Mouse (Mus musculus) lung, postnatal 0 days (tissue): ENCODE measurements around the gene Tmem88b. TPM values are rescaled to one million over a fixed set of nuclear protein-coding genes. Genes with fewer than 3 reads are reported as not detected.

Experiments
- ATAC-seq: fragments of 200-750 bp; cut with Nextera tagmentation; 2 replicates; pipeline ENCODE4 v1.8.0; 2017; ENCODE audit warnings: moderate library complexity
- DNase-seq: peaks from one replicate; pipeline ENCODE4 v3.0.0-alpha.2; 2016; ENCODE audit warnings: low spot score
- H3K27ac ChIP-seq: fragments of 300-500 bp; sonication (generic); 2 replicates; pipeline ENCODE4 v1.5.1; 2014; ENCODE audit warnings: antibody characterized with exemption, mild to moderate bottlenecking, low read length, mixed read lengths
- H3K27me3 ChIP-seq: fragments of 300-500 bp; sonication (generic); replicated peaks from 2 replicates; pipeline ENCODE4 v1.6.1; 2014; ENCODE audit warnings: low read length, mixed read lengths; ENCODE audit not compliant: insufficient read depth
- H3K36me3 ChIP-seq: fragments of 300-500 bp; sonication (generic); 2 replicates; pipeline ENCODE4 v1.6.1; 2014; ENCODE audit warnings: low read length, mixed read lengths; ENCODE audit not compliant: insufficient read depth
- H3K4me1 ChIP-seq: fragments of 300-500 bp; sonication (generic); 2 replicates; pipeline ENCODE4 v1.6.1; 2014; ENCODE audit warnings: antibody characterized with exemption, low read depth, low read length, mixed read lengths; ENCODE audit not compliant: insufficient read depth
- H3K4me2 ChIP-seq: fragments of 300-500 bp; sonication (generic); replicated peaks from 2 replicates; pipeline ENCODE4 v1.6.1; 2014; ENCODE audit warnings: low read depth, mild to moderate bottlenecking, low read length, moderate library complexity, mixed read lengths
- H3K4me3 ChIP-seq: fragments of 300-500 bp; sonication (generic); 2 replicates; pipeline ENCODE4 v1.5.1; 2014; ENCODE audit warnings: low read depth, low read length
- H3K9ac ChIP-seq: fragments of 300-500 bp; sonication (generic); replicated peaks from 2 replicates; pipeline ENCODE4 v1.6.1; 2014; ENCODE audit warnings: low read depth, mild to moderate bottlenecking
- H3K9me3 ChIP-seq: fragments of 300-500 bp; sonication (generic); 2 replicates; pipeline ENCODE4 v1.6.1; 2016; ENCODE audit warnings: low read length, mixed read lengths
- CTCF ChIP-seq: IDR thresholded peaks from 2 replicates; pipeline ENCODE4 v1.5.1; 2016; ENCODE audit warnings: antibody characterized with exemption, mild to moderate bottlenecking
- EP300 ChIP-seq: IDR thresholded peaks from 2 replicates; pipeline ENCODE4 v1.6.1; 2016; ENCODE audit warnings: antibody characterized with exemption, mild to moderate bottlenecking, control low read depth
- WGBS: fragments of 180-500 bp; shearing (Covaris S2); extraction: QIAGEN DNeasy Blood & Tissue Kit; methylation state at CpG from one replicate; pipeline ENCODE4 v1.1.7; 2014; 5-methylcytosine and 5-hydroxymethylcytosine counted together
- polyA plus RNA-seq: library from polyadenylated mRNA; unstranded; fragments of >200 nt; fragmentation: Nextera tagmentation; extraction: Ambion mirVana; gene quantifications from 2 replicates; pipeline ENCODE4 v1.2.1, GENCODE M21; 2015

Tmem88b gene
- polyA plus RNA-seq, 1 experiment from 2014 or later: 0.13 TPM

- no peak for TF ChIP-seq EP300
- no peak for TF ChIP-seq CTCF
- Histone ChIP-seq H3K27ac (peak overlapping the region; percentile 27; the same call in 1 of the 2 replicates), H3K4me3 (peak overlapping the region; percentile 67), H3K36me3 (no peaks in the 10 kb centered on the region), H3K4me1 (peaks cover 10% of the 10 kb centered on the region), H3K9me3 (no peaks in the 10 kb centered on the region), H3K9ac (peak overlapping the region; percentile 64), H3K27me3 (no peaks in the 10 kb centered on the region), H3K4me2 (peak overlapping the region; percentile 88)
- WGBS: 2% methylated on average over 28 of the region's 28 CpGs
- DNase-seq (no peak), ATAC-seq (no peak)
Measured at GRCm38 (mm10) chr4:155761356-155762099, 24.1 kb downstream of the Tmem88b start.

GRCm38 (mm10) chr4:155760613-155761355, 24.9 kb downstream of the Tmem88b start, which contains the start of gene Atad3a:
Gene Atad3a (minus strand): TSS chr4:155761093.
- peak within 1 kb of the TSS; percentile 67 for H3K4me3 ChIP-seq
- no peaks in the 10 kb centered on the region for H3K27me3 ChIP-seq
- peak within 1 kb of the TSS; percentile 94 for H3K4me2 ChIP-seq
- no peak for TF ChIP-seq CTCF
- no peak for TF ChIP-seq EP300
- WGBS: under 1% methylated on average over 68 of the region's 68 CpGs
- H3K9me3 ChIP-seq: no peaks in the 10 kb centered on the region
- H3K4me1 ChIP-seq: peaks cover 10% of the 10 kb centered on the region
- peak within 1 kb of the TSS; percentile 64 for H3K9ac ChIP-seq
- H3K27ac ChIP-seq: peak within 1 kb of the TSS; percentile 27; the same call in 1 of the 2 replicates
- ATAC-seq (peak; percentile 99), DNase-seq (peak; percentile 98)
- H3K36me3 ChIP-seq: peaks cover 5% of the 10 kb centered on the region; the same call in 1 of the 2 replicates

GRCm38 (mm10) chr4:155759862-155760612, 25.6 kb downstream of the Tmem88b start:
- TF ChIP-seq EP300 (no peak), CTCF (peak; percentile 53)
- ATAC-seq: no peak
- Histone ChIP-seq H3K27ac (no peak overlapping the region), H3K4me2 (peak overlapping the region; percentile 94), H3K9ac (peak overlapping the region; percentile 60), H3K4me3 (peak overlapping the region; percentile 67), H3K27me3 (no peaks in the 10 kb centered on the region), H3K9me3 (no peaks in the 10 kb centered on the region), H3K4me1 (peaks cover 10% of the 10 kb centered on the region), H3K36me3 (peaks cover 9% of the 10 kb centered on the region; the same call in 1 of the 2 replicates)
- DNase-seq: peak; percentile 52
- WGBS: 1% methylated on average over 10 of the region's 10 CpGs

GRCm38 (mm10) chr4:155757011-155757410, 28.7 kb downstream of the Tmem88b start:
- Histone ChIP-seq H3K27ac (no peak overlapping the region), H3K4me2 (no peak overlapping the region), H3K9ac (no peak overlapping the region), H3K4me1 (peaks cover 10% of the 10 kb centered on the region), H3K27me3 (no peaks in the 10 kb centered on the region), H3K4me3 (no peak overlapping the region), H3K36me3 (peaks cover 20% of the 10 kb centered on the region; the same call in 1 of the 2 replicates), H3K9me3 (no peaks in the 10 kb centered on the region)
- no peak for DNase-seq
- TF ChIP-seq CTCF (no peak), EP300 (no peak)
- ATAC-seq: no peak
- WGBS: 91% methylated on average over 12 of the region's 12 CpGs

- TF ChIP-seq CTCF: no peak
- TF ChIP-seq EP300: no peak
- no peaks in the 10 kb centered on the region for H3K9me3 ChIP-seq
- ATAC-seq: no peak
- H3K27ac ChIP-seq: no peak overlapping the region
- WGBS: 89% methylated on average over 17 of the region's 17 CpGs
- H3K27me3 ChIP-seq: no peaks in the 10 kb centered on the region
- no peak overlapping the region for H3K4me2 ChIP-seq
- H3K4me3 ChIP-seq: no peak overlapping the region
- H3K4me1 ChIP-seq: no peaks in the 10 kb centered on the region
- H3K9ac ChIP-seq: no peak overlapping the region
- H3K36me3 ChIP-seq: peaks cover 37% of the 10 kb centered on the region; the same call in 1 of the 2 replicates
- no peak for DNase-seq
Measured at GRCm38 (mm10) chr4:155746575-155747490, 38.8 kb downstream of the Tmem88b start.
